Mouse (Mus musculus) intestine, postnatal 0 days (tissue): ENCODE data around the gene Lilrb4a. TPM values are rescaled to one million over a fixed set of nuclear protein-coding genes. Genes with fewer than 3 reads are reported as not detected.
"Not testable (repeated sequence)": the region's sequence is repeated elsewhere in the genome, so short reads cannot be mapped to it uniquely, and the experiment has no call there.

Source experiments
- ATAC-seq: fragments of 200-750 bp; cut with Nextera tagmentation; 2 replicates; pipeline ENCODE4 v1.8.0; 2017; ENCODE audit warnings: mild to moderate bottlenecking, moderate TSS enrichment, moderate library complexity
- H3K27ac ChIP-seq: fragments of 300-500 bp; sonication (generic); 2 replicates; pipeline ENCODE4 v1.5.1; 2014; ENCODE audit warnings: mild to moderate bottlenecking, low read depth, low read length, moderate library complexity
- H3K27me3 ChIP-seq: fragments of 300-500 bp; sonication (generic); replicated peaks from 2 replicates; pipeline ENCODE4 v1.6.1; 2014; ENCODE audit warnings: low read length, mixed read lengths; ENCODE audit not compliant: control insufficient read depth, insufficient read depth
- H3K36me3 ChIP-seq: fragments of 300-500 bp; sonication (generic); 2 replicates; pipeline ENCODE4 v1.6.1; 2014; ENCODE audit warnings: mild to moderate bottlenecking, moderate library complexity; ENCODE audit not compliant: control insufficient read depth, insufficient read depth
- H3K4me1 ChIP-seq: fragments of 300-500 bp; sonication (generic); replicated peaks from 2 replicates; pipeline ENCODE4 v1.6.1; 2014; ENCODE audit warnings: antibody characterized with exemption, low read length, mixed read lengths; ENCODE audit not compliant: control insufficient read depth, insufficient read depth
- H3K4me2 ChIP-seq: fragments of 300-500 bp; sonication (generic); replicated peaks from 2 replicates; pipeline ENCODE4 v1.6.1; 2014; ENCODE audit warnings: low read depth, mild to moderate bottlenecking, moderate library complexity
- H3K4me3 ChIP-seq: fragments of 300-500 bp; sonication (generic); 2 replicates; pipeline ENCODE4 v1.5.1; 2014; ENCODE audit warnings: low read depth, low read length
- H3K9ac ChIP-seq: fragments of 300-500 bp; sonication (generic); 2 replicates; pipeline ENCODE4 v1.6.1; 2014; ENCODE audit warnings: mild to moderate bottlenecking, low read depth, low read length
- H3K9me3 ChIP-seq: fragments of 300-500 bp; sonication (generic); 2 replicates; pipeline ENCODE4 v1.6.1; 2016; ENCODE audit warnings: mixed run types; ENCODE audit not compliant: control insufficient read depth
- CTCF ChIP-seq: sonication (generic); IDR thresholded peaks from 2 replicates; pipeline ENCODE4 v1.5.1; 2016; ENCODE audit warnings: low read depth, mild to moderate bottlenecking, control low read depth, antibody characterized with exemption, moderate library complexity
- WGBS: fragments of 180-500 bp; shearing (Covaris S2); extraction: QIAGEN DNeasy Blood & Tissue Kit; methylation state at CpG from one replicate; pipeline ENCODE4 v1.1.7; 2014; 5-methylcytosine and 5-hydroxymethylcytosine counted together
- polyA plus RNA-seq: library from polyadenylated mRNA; unstranded; fragments of >200 nt; fragmentation: Nextera tagmentation; extraction: Ambion mirVana; gene quantifications from 2 replicates; pipeline ENCODE4 v1.2.1, GENCODE M21; 2015

Gene Lilrb4a
- 1.4 and 2.2 TPM in 2 replicates for polyA plus RNA-seq

GRCm38 (mm10) chr10:51490691-51491090 lies at the start of gene Lilrb4a:
Lilrb4a (plus strand) TSS chr10:51490956.
- no CpG with 5 or more reads among the region's 2 CpGs for WGBS
- H3K36me3 ChIP-seq, ATAC-seq, H3K27ac ChIP-seq, H3K4me3 ChIP-seq, H3K4me1 ChIP-seq, H3K9ac ChIP-seq, H3K9me3 ChIP-seq, H3K4me2 ChIP-seq, H3K27me3 ChIP-seq: not testable (repeated sequence)

- no peaks in the 10 kb centered on the region for H3K4me1 ChIP-seq
- H3K27ac ChIP-seq = no peak overlapping the region
- no peak for TF ChIP-seq CTCF
- H3K27me3 ChIP-seq = no peaks in the 10 kb centered on the region
- H3K9ac ChIP-seq = no peak overlapping the region
- H3K4me2 ChIP-seq = no peak overlapping the region
- WGBS = 60% methylated on average over 4 of the region's 4 CpGs
- no peaks in the 10 kb centered on the region for H3K36me3 ChIP-seq
- H3K9me3 ChIP-seq = no peaks in the 10 kb centered on the region
- no peak overlapping the region for H3K4me3 ChIP-seq
- peak; percentile 96 for ATAC-seq
Measured at GRCm38 (mm10) chr10:51451610-51452009, 39.1 kb upstream of the Lilrb4a start.

GRCm38 (mm10) chr10:51453616-51454298 lies 37.0 kb upstream of the Lilrb4a start:
- peak; percentile 40 for ATAC-seq
- 81% methylated on average over 1 of the region's 1 CpGs for WGBS
- Histone ChIP-seq H3K27ac (0 out of 2 replicates have a peak overlapping the region, but pooled peaks have one; percentile 28), H3K4me3 (no peak overlapping the region), H3K27me3 (no peaks in the 10 kb centered on the region), H3K4me1 (no peaks in the 10 kb centered on the region), H3K4me2 (no peak overlapping the region), H3K36me3 (no peaks in the 10 kb centered on the region), H3K9me3 (no peaks in the 10 kb centered on the region), H3K9ac (no peak overlapping the region)
- TF ChIP-seq CTCF = no peak

DNA sequence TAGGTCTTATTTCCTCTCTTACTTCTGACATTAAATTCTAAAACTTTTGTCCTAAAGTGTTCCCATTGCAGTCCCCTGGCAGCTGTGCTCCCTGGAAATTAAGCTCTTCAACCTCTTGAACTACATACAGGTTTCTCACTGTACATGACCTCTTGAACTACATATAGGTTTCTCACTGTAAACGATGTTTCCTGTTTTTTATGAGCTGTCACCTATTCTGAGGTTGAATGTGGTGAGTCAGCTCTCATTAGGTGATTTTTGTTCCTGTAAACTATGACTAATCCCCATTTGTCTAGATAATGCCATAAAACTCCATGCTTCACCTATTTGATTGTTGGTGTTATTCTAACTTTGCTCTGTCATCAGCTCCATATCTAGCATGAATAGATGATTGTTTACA lies 36.4 kb upstream of the Lilrb4a start:
- no peaks in the 10 kb centered on the region for H3K27me3 ChIP-seq
- ATAC-seq = peak; percentile 66
- H3K36me3 ChIP-seq = no peaks in the 10 kb centered on the region
- H3K9ac ChIP-seq = no peak overlapping the region
- H3K27ac ChIP-seq = 0 out of 2 replicates have a peak overlapping the region, but pooled peaks have one; percentile 28
- WGBS = 38% methylated on average over 1 of the region's 1 CpGs
- H3K4me3 ChIP-seq = no peak overlapping the region
- H3K4me1 ChIP-seq = no peaks in the 10 kb centered on the region
- no peak overlapping the region for H3K4me2 ChIP-seq
- H3K9me3 ChIP-seq = no peaks in the 10 kb centered on the region
- no peak for TF ChIP-seq CTCF

DNA sequence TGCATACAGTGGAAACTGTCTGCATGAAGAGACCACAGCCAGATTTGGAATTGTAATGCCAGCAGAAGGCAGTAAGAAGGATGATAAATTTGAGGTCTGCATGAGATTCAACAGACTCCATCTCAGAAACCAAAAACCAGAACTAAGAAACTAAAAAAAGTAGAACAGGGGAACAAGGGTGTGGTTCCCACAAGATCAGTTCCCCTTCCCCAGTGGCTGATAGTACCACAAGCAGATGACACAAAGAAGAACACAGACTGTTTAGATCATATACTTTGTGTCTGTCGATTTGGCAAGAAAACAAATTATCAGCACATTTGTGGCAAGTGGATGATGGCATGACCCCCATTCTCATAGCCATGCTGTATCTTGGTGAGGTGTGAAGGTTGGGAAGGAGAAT lies 35.0 kb upstream of the Lilrb4a start:
- TF ChIP-seq CTCF = no peak
- H3K27me3 ChIP-seq = no peaks in the 10 kb centered on the region
- ATAC-seq = no peak
- 88% methylated on average over 1 of the region's 1 CpGs for WGBS
- no peaks in the 10 kb centered on the region for H3K4me1 ChIP-seq
- H3K9me3 ChIP-seq = no peaks in the 10 kb centered on the region
- no peak overlapping the region for H3K9ac ChIP-seq
- H3K27ac ChIP-seq = no peak overlapping the region
- no peak overlapping the region for H3K4me2 ChIP-seq
- no peaks in the 10 kb centered on the region for H3K36me3 ChIP-seq
- H3K4me3 ChIP-seq = no peak overlapping the region

DNA sequence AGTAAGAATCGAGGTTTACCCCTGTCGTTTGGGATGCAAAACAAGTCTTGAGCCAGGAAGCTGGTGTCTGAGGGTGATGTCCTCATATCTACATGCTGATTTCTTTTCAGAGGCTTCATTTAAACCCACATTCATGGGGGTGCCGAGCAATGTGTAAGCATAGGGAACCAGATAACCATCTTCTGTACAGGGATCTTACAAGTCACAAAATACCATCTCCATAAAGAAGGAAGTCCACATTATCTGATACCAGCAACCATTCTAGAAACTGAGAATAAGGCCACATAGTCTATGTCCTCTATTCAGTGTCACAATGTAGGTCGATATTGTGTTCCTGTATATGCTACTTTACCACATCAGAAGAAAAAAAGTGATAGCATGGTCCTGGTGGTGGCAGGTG lies 34.4 kb upstream of the Lilrb4a start:
- Histone ChIP-seq H3K9me3 (no peaks in the 10 kb centered on the region), H3K4me1 (no peaks in the 10 kb centered on the region), H3K4me2 (no peak overlapping the region), H3K27ac (no peak overlapping the region), H3K4me3 (no peak overlapping the region), H3K27me3 (no peaks in the 10 kb centered on the region), H3K9ac (no peak overlapping the region), H3K36me3 (no peaks in the 10 kb centered on the region)
- TF ChIP-seq CTCF = no peak
- 75% methylated on average over 4 of the region's 4 CpGs for WGBS
- ATAC-seq = no peak

DNA sequence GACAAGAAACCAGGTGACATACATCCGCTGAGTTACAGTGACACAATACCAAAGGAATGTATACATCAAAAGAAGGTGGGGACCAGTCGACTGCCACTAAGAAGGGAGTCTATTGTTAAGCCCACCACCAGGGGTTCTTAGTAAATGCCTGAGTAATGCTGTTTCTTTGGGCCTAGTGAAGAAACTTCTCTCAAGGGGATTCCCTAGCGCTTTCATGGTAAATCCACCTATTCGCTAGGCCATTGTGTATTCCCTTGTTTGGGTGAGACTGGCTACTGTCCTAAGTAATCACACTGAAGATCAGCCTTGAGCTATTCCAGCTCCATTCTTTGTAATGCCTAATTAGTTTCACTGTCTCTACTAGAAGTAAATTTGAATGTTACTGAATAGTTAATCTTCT lies 27.0 kb upstream of the Lilrb4a start:
- 60% methylated on average over 4 of the region's 4 CpGs for WGBS
- H3K27me3 ChIP-seq, H3K9ac ChIP-seq, H3K4me3 ChIP-seq, ATAC-seq, H3K4me2 ChIP-seq, H3K36me3 ChIP-seq, H3K4me1 ChIP-seq, H3K27ac ChIP-seq, H3K9me3 ChIP-seq: not testable (repeated sequence)

GRCm38 (mm10) chr10:51480397-51480796 lies 10.4 kb upstream of the Lilrb4a start, which contains the start of the genes Gm49339 and Lilr4b:
Gm49339 (plus strand) TSS chr10:51480612.
Lilr4b (plus strand) TSS chr10:51480632.
- not testable (repeated sequence) for H3K4me2 ChIP-seq, H3K36me3 ChIP-seq, H3K4me3 ChIP-seq, H3K4me1 ChIP-seq, ATAC-seq, H3K9ac ChIP-seq, H3K9me3 ChIP-seq, H3K27me3 ChIP-seq, H3K27ac ChIP-seq
- 80% methylated on average over 1 of the region's 3 CpGs for WGBS
